Mouse (Mus musculus) C2C12 (cell line): Measurements from ENCODE around the gene Clip1.
"Not testable (repeated sequence)": the region's sequence is repeated elsewhere in the genome, so short reads cannot be mapped to it uniquely, and the experiment has no call there.

Experiments
- CEBPB ChIP-seq: IDR thresholded peaks from one replicate; pipeline ENCODE4 v1.6.1; 2011; ENCODE audit warnings: low read depth, mild to moderate bottlenecking, control low read depth, moderate library complexity
- CTCF ChIP-seq: IDR thresholded peaks from one replicate; pipeline ENCODE4 v1.5.1; 2011; ENCODE audit not compliant: control insufficient read depth, insufficient read depth, insufficient read length
- FOSL1 ChIP-seq: IDR thresholded peaks from one replicate; pipeline ENCODE4 v1.8.0; 2011; ENCODE audit warnings: mild to moderate bottlenecking, low read length; ENCODE audit not compliant: poor library complexity, insufficient read depth, severe bottlenecking
- MAX ChIP-seq: IDR thresholded peaks from one replicate; pipeline ENCODE4 v1.6.1; 2011; ENCODE audit warnings: mild to moderate bottlenecking, control low read depth
- MYOD1 ChIP-seq: IDR thresholded peaks from one replicate; pipeline ENCODE4 v1.6.1; 2011; ENCODE audit warnings: low read depth; ENCODE audit not compliant: control insufficient read depth, insufficient read length
- USF1 ChIP-seq: IDR thresholded peaks from one replicate; pipeline ENCODE4 v1.6.1; 2011; ENCODE audit warnings: low read depth, mild to moderate bottlenecking, control low read depth, moderate library complexity

DNA sequence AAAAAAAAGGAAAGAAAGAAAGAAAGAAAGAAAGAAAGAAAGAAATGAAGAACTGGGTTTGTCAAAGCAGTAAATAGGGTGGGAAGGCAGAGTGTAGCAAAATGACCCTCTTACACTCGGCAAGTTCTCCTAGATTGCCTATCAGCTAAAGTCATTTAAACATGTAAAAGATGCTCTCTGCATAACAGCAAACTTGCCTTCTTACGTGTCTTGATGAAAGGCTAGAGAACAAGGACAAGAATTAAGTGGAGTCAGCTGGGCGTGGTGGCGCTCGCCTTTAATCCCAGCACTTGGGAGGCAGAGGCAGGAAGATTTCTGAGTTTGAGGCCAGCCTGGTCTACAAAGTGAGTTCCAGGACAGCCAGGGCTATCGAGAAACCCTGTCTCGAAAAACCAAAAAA is 39.4 kb upstream of the Clip1 start:
- TF ChIP-seq USF1, CTCF, MAX, FOSL1, CEBPB, MYOD1: not testable (repeated sequence)
